Mouse (Mus musculus) v-Abl transformed pro-B cells (cell line): ENCODE measurements around the gene Cenpt.

ENCODE experiments used
- in situ Hi-C, 2 experiments: fragments of 400-800 bp; cut with MboI; formaldehyde crosslinking; loops; one replicate each; pipeline ENCODE4 v1.15.1; 2025; ENCODE audit not compliant: unreplicated experiment in 2 of 2

Gene Cenpt

GRCm38 (mm10) chr8:105853178-105853577, at the start of gene Cenpt:
Cenpt (minus strand) TSS chr8:105853278.
- in situ Hi-C loops: no loop called here

- in situ Hi-C loops: no loop called here
These were observed 48.0 kb upstream of the Cenpt start for GRCm38 (mm10) chr8:105900941-105901616.

GRCm38 (mm10) chr8:105900180-105900940, 47.3 kb upstream of the Cenpt start, which contains the start of gene Pskh1:
Pskh1 (plus strand) TSS chr8:105900441.
- in situ Hi-C loops: no loop called here

GRCm38 (mm10) chr8:105897801-105898480, 44.9 kb upstream of the Cenpt start:
- in situ Hi-C loops: no loop called here

GRCm38 (mm10) chr8:105893339-105893738, 40.3 kb upstream of the Cenpt start, which contains the start of gene Nrn1l:
Nrn1l (plus strand) TSS chr8:105893567.
- in situ Hi-C loops: loop anchor here (5.0 kb wide), 2 partner anchors 34 to 124 kb away; no protein-coding TSS in a partner anchor

DNA sequence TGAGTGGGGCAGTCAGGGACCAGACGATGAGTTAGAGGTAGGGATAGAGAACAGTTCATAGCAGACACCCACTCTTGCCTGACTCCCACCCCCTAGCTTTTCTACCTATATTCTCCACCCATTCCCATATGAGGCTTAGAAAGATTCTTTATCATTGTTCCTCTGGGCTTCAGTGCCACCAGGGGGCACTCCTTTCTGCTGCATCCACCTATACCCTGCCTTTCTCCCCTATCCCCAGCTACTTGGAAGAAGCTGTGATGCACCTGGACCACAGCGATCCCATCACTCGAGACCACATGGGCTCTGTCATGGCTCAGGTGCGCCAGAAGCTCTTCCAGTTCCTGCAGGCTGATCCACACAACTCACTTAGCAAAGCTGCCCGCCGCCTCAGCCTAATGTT, 39.4 kb upstream of the Cenpt start:
- in situ Hi-C loops: loop anchor here (5.0 kb wide), 2 partner anchors 35 to 125 kb away; no protein-coding TSS in a partner anchor

DNA sequence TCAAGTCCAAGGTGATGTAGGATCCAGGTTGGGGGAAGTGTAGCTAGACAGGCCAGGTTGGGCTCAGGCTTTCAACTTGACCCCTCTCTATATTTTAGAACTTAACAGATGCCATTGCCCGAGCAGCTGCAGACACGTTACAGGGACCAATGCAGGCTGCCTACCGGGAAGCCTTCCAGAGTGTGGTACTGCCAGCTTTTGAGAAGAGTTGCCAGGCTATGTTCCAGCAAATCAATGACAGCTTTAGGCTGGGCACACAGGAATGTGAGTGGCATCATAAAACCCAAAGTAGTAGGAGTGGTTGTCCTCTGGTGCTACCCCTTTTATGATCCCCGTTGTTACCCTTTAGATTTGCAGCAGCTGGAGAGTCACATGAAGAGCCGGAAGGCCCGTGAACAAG, 37.8 kb upstream of the Cenpt start:
- in situ Hi-C loops: loop anchor here (5.0 kb wide), 2 partner anchors 36 to 126 kb away; no protein-coding TSS in a partner anchor

- in situ Hi-C loops: loop anchor here (5.0 kb wide), 2 partner anchors 37 to 127 kb away; no protein-coding TSS in a partner anchor
These were observed 36.8 kb upstream of the Cenpt start for GRCm38 (mm10) chr8:105889756-105890465.

GRCm38 (mm10) chr8:105880754-105881520, 27.9 kb upstream of the Cenpt start, which contains the start of gene Edc4:
Edc4 (plus strand) TSS chr8:105880881.
- in situ Hi-C loops: no loop called here

GRCm38 (mm10) chr8:105874301-105874700, 21.2 kb upstream of the Cenpt start:
- in situ Hi-C loops: no loop called here

DNA sequence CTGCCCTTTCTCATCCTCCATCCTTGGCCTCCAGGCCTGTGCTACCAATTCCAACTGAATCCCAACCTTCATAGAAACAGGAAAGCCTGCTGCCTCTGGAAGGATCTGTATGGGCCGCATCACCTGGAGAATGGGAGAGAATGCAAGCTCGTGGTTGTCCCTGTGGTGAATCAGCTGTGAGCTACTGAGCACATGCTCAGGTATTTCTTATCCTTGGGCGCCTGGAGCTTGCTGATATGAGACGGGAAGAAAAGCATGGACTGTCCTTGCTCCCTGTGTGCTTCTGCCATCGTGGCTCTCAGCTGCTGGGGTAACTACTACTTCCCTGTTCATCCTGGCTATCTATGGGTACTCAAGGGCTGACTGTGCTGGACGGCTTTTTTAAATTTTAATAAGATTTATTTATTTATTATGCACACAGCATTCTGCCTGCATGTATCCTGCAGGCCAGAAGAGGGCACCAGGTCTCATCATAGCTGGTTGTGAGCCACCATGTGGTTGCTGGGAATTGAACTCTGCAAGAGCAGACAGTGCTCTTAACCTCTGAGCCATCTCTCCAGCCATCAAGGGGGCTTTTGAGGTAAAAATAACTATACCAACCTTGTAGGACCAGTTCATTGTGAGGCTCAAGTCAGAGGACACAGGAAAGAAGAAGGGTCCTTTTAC, 13.4 kb upstream of the Cenpt start:
- in situ Hi-C loops: no loop called here

GRCm38 (mm10) chr8:105861951-105862350, 8.9 kb upstream of the Cenpt start:
- in situ Hi-C loops: no loop called here

DNA sequence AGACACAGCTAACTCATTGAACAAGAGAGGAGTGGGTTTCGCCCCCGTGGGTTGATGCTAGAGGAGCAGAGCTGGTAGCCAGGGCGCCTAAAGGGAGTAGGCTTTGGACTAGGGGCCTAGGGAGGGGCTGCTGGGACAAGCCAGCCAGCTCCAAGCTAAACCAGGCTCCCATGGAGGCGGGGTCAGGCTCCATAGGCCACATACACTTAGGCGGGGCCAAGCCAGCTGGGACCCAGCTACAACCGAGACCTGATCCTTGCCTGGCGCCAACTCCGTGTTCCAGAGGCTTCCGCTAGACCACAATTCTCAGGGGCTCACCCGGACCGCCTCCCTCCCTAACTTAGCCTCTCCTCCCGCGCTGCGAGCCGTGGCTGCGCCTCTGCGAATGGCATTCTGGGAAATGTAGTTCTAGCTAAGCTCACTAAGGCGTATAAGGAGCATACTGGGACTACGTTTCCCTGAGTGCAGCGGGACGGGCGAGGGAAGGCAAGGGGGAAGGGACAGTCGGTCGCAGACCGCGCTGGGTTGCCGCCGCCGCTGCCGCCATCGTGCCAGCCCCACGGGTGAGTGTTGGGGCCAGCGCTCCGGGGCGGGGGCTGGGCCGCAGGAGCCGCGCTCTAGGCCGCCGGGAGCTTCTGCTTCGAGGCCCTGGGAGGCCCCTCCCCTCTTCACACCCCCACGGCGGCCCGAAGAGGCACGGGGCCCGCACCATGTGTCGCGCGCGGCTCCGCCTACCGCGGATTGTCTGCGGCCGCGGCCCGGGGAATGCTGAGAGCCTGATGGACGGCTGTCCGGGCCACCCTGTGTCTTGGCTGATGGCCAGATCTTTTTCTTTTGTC, 7.3 kb upstream of the Cenpt start, which contains the start of gene Nutf2:
Gene Nutf2 (plus strand): TSS at position 438 of the 839 bp plus-strand sequence.
- in situ Hi-C loops: no loop called here

GRCm38 (mm10) chr8:105859314-105859713, 6.2 kb upstream of the Cenpt start:
- in situ Hi-C loops: no loop called here

DNA sequence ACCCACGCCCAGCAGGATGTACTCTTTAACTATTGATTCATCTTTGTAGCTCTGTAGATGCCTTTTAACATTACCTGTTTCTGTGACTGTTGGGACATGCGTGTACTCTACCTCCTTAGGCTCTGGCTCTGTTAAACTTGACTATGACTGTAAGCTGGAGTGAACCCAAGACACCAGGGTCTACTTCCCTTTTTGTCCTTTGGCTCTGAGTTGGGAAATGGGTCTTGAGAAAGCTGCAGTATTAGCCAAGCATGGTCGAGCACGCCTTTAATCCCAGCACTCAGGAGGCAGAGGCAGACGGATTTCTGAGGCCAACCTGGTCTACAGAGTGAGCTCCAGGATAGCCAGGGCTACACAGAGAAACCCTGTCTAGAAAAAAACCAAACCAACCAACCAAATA, 5.4 kb upstream of the Cenpt start:
- in situ Hi-C loops: no loop called here

GRCm38 (mm10) chr8:105856168-105856835, 3.2 kb upstream of the Cenpt start:
- in situ Hi-C loops: no loop called here
